Mouse (Mus musculus): ENCODE results near the gene Unc13b. TPM values are rescaled to one million over a fixed set of nuclear protein-coding genes. Genes with fewer than 3 reads are reported as not detected.

The Unc13b gene
- polyA plus RNA-seq, 1 experiment = 2.7 TPM

GRCm38 (mm10) chr4:43217997-43218396 lies 159.2 kb downstream of the Unc13b start:
- Histone ChIP-seq H3K4me1 (replicated peaks; ENCODE audit: control insufficient read depth, insufficient read depth, low read length) (no peaks in the 10 kb centered on the region), H3K27ac (ENCODE audit: control insufficient read depth, insufficient read depth, low read length) (no peak overlapping the region), H3K27me3 (ENCODE audit: control insufficient read depth, insufficient read depth, low read length) (no peaks in the 10 kb centered on the region), H3K36me3 (ENCODE audit: control insufficient read depth, insufficient read depth, low read length) (no peaks in the 10 kb centered on the region), H3K4me3 (ENCODE audit: control insufficient read depth, insufficient read depth, low read length) (no peak overlapping the region)
- WGBS = 88% methylated on average over 1 of the region's 1 CpGs
- DNase-seq = no peak
- TF ChIP-seq CTCF (IDR thresholded peaks at IDR 0.05; ENCODE audit: borderline replicate concordance, control insufficient read depth, extremely low read depth, insufficient read depth, low read length, poor library complexity) (no peak), POLR2A (IDR thresholded peaks at IDR 0.05; ENCODE audit: control insufficient read depth, extremely low read depth, insufficient read depth, low read length, poor library complexity) (no peak)

- H3K4me1 ChIP-seq (replicated peaks; ENCODE audit: control insufficient read depth, insufficient read depth, low read length) = no peaks in the 10 kb centered on the region
- WGBS = 79% methylated on average over 3 of the region's 3 CpGs
- H3K27me3 ChIP-seq (ENCODE audit: control insufficient read depth, insufficient read depth, low read length) = no peaks in the 10 kb centered on the region
- H3K36me3 ChIP-seq (ENCODE audit: control insufficient read depth, insufficient read depth, low read length) = no peaks in the 10 kb centered on the region
- H3K27ac ChIP-seq (ENCODE audit: control insufficient read depth, insufficient read depth, low read length) = no peak overlapping the region
- no peak for TF ChIP-seq POLR2A (IDR thresholded peaks at IDR 0.05; ENCODE audit: control insufficient read depth, extremely low read depth, insufficient read depth, low read length, poor library complexity)
- no peak for TF ChIP-seq CTCF (IDR thresholded peaks at IDR 0.05; ENCODE audit: borderline replicate concordance, control insufficient read depth, extremely low read depth, insufficient read depth, low read length, poor library complexity)
- DNase-seq = no peak
- H3K4me3 ChIP-seq (ENCODE audit: control insufficient read depth, insufficient read depth, low read length) = no peak overlapping the region
Observed at GRCm38 (mm10) chr4:43231821-43232220, 173.1 kb downstream of the Unc13b start.

DNA sequence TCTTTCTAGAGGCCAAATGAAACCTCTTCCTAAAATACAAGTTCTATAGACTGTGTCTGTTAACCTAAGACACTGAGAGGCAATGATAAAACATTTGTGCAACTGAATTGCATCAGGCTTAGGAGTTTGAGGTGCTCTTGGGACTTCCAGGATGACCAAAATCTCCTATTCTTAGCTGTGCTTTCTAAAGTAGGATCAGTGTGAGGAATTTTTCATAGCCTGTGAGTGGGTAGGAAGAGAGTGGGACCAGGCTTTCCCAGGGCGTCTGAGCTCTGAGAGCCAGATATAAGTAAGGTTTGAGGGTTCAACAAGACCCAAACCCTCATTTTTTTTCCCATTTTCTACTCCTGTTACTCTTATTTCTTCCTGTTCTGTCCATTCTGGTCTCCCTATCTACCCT lies 174.2 kb downstream of the Unc13b start:
- 88% methylated on average over 1 of the region's 1 CpGs for WGBS
- DNase-seq = no peak

DNA sequence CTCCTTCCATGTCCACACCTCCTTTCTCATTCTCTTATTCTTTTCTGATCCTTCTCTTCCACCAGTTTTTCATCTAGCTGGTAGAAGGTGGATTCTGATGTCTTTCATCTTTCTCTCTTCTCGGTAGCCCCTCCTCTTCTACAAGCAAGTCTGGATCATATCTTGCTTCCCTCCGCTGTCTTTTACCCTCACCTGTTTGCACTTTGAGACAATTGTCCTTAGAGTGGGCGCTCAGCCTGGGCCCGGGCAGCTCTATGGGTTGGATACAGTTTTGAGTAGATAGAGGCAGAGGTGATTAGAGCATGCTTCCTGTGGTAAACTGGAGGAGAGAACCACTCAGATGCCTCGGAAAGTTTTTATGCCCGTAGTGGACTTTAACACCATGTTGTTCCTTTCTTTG lies 174.7 kb downstream of the Unc13b start:
- no peaks in the 10 kb centered on the region for H3K27me3 ChIP-seq (ENCODE audit: control insufficient read depth, insufficient read depth, low read length)
- TF ChIP-seq CTCF (IDR thresholded peaks at IDR 0.05; ENCODE audit: borderline replicate concordance, control insufficient read depth, extremely low read depth, insufficient read depth, low read length, poor library complexity) (no peak), POLR2A (IDR thresholded peaks at IDR 0.05; ENCODE audit: control insufficient read depth, extremely low read depth, insufficient read depth, low read length, poor library complexity) (no peak)
- no peaks in the 10 kb centered on the region for H3K36me3 ChIP-seq (ENCODE audit: control insufficient read depth, insufficient read depth, low read length)
- H3K27ac ChIP-seq (ENCODE audit: control insufficient read depth, insufficient read depth, low read length) = no peak overlapping the region
- H3K4me3 ChIP-seq (ENCODE audit: control insufficient read depth, insufficient read depth, low read length) = no peak overlapping the region
- WGBS = 93% methylated on average over 6 of the region's 6 CpGs
- no peaks in the 10 kb centered on the region for H3K4me1 ChIP-seq (replicated peaks; ENCODE audit: control insufficient read depth, insufficient read depth, low read length)
- DNase-seq = no peak

More for the DNA sequence above, 174.2 kb downstream of the Unc13b start:
- H3K27ac ChIP-seq (ENCODE audit: control insufficient read depth, insufficient read depth, low read length) = no peak overlapping the region
- H3K4me3 ChIP-seq (ENCODE audit: control insufficient read depth, insufficient read depth, low read length) = no peak overlapping the region
- no peaks in the 10 kb centered on the region for H3K36me3 ChIP-seq (ENCODE audit: control insufficient read depth, insufficient read depth, low read length)
- H3K27me3 ChIP-seq (ENCODE audit: control insufficient read depth, insufficient read depth, low read length) = no peaks in the 10 kb centered on the region
- H3K4me1 ChIP-seq (replicated peaks; ENCODE audit: control insufficient read depth, insufficient read depth, low read length) = no peaks in the 10 kb centered on the region
- TF ChIP-seq CTCF (IDR thresholded peaks at IDR 0.05; ENCODE audit: borderline replicate concordance, control insufficient read depth, extremely low read depth, insufficient read depth, low read length, poor library complexity) (no peak), POLR2A (IDR thresholded peaks at IDR 0.05; ENCODE audit: control insufficient read depth, extremely low read depth, insufficient read depth, low read length, poor library complexity) (no peak)

DNA sequence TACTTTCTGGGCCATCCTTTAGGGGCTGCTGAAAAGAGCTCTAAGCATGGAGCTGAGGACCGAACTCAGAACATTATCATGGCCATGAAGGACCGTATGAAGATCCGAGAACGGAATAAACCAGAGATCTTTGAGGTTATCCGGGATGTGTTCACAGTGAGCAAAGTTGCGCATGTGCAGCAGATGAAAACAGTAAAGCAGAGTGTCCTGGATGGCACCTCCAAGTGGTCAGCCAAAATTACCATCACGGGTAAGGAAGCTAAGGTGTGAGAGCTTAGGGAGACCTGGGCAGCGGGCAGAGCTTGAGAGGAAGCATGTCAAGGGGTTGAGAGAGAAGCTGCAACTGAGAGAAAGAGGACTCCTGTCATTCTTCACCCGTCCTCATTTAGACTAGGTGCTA lies 178.1 kb downstream of the Unc13b start:
- Histone ChIP-seq H3K27ac (ENCODE audit: control insufficient read depth, insufficient read depth, low read length) (no peak overlapping the region), H3K4me1 (replicated peaks; ENCODE audit: control insufficient read depth, insufficient read depth, low read length) (no peaks in the 10 kb centered on the region), H3K27me3 (ENCODE audit: control insufficient read depth, insufficient read depth, low read length) (no peaks in the 10 kb centered on the region), H3K36me3 (ENCODE audit: control insufficient read depth, insufficient read depth, low read length) (no peaks in the 10 kb centered on the region), H3K4me3 (ENCODE audit: control insufficient read depth, insufficient read depth, low read length) (no peak overlapping the region)
- no peak for TF ChIP-seq CTCF (IDR thresholded peaks at IDR 0.05; ENCODE audit: borderline replicate concordance, control insufficient read depth, extremely low read depth, insufficient read depth, low read length, poor library complexity)
- no peak for TF ChIP-seq POLR2A (IDR thresholded peaks at IDR 0.05; ENCODE audit: control insufficient read depth, extremely low read depth, insufficient read depth, low read length, poor library complexity)
- no peak for DNase-seq
- 95% methylated on average over 9 of the region's 9 CpGs for WGBS

DNA sequence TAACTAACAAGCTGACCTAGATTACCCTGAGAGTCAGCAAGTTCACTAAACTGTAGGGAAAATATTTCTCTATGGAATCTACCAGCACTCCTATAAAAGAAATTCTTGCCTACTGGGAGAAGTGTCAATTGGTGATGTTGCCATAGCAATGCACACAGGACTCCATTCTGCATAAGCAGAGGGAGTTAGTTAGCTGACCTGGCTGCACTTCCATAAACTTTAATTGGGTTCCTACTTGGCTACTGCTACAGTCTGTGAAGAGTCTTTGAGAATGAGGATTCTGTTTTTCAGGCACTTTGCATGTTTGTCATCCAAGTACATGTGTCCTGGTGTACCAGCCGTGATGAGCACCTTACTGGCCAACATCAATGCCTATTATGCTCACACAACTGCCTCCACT lies 182.0 kb downstream of the Unc13b start:
- H3K27me3 ChIP-seq (ENCODE audit: control insufficient read depth, insufficient read depth, low read length) = no peaks in the 10 kb centered on the region
- 98% methylated on average over 1 of the region's 1 CpGs for WGBS
- no peak overlapping the region for H3K4me3 ChIP-seq (ENCODE audit: control insufficient read depth, insufficient read depth, low read length)
- DNase-seq = no peak
- H3K36me3 ChIP-seq (ENCODE audit: control insufficient read depth, insufficient read depth, low read length) = no peaks in the 10 kb centered on the region
- H3K4me1 ChIP-seq (replicated peaks; ENCODE audit: control insufficient read depth, insufficient read depth, low read length) = no peaks in the 10 kb centered on the region
- TF ChIP-seq POLR2A (IDR thresholded peaks at IDR 0.05; ENCODE audit: control insufficient read depth, extremely low read depth, insufficient read depth, low read length, poor library complexity) (no peak), CTCF (IDR thresholded peaks at IDR 0.05; ENCODE audit: borderline replicate concordance, control insufficient read depth, extremely low read depth, insufficient read depth, low read length, poor library complexity) (no peak)
- H3K27ac ChIP-seq (ENCODE audit: control insufficient read depth, insufficient read depth, low read length) = no peak overlapping the region

DNA sequence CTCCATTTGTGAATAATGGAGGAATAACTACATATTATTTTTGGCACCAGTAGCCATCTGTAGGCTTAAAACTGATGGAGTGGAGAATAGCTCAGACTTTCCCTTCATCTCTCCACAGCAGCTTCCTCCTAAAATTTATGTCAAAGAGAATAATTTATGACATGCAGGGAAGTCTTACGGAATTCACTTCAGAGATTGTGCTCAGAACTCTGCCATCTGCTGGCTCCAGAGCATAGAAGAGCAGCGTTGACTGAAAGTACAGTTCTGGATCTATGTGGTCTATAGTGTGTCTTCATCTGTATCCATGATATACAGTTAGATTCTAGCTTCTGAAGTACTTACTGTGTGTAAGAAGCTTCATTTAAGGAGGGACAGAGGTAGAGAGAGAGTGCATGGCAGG lies 185.3 kb downstream of the Unc13b start:
- Histone ChIP-seq H3K4me1 (replicated peaks; ENCODE audit: control insufficient read depth, insufficient read depth, low read length) (no peaks in the 10 kb centered on the region), H3K27me3 (ENCODE audit: control insufficient read depth, insufficient read depth, low read length) (no peaks in the 10 kb centered on the region), H3K4me3 (ENCODE audit: control insufficient read depth, insufficient read depth, low read length) (no peak overlapping the region), H3K27ac (ENCODE audit: control insufficient read depth, insufficient read depth, low read length) (no peak overlapping the region), H3K36me3 (ENCODE audit: control insufficient read depth, insufficient read depth, low read length) (no peaks in the 10 kb centered on the region)
- TF ChIP-seq CTCF (IDR thresholded peaks at IDR 0.05; ENCODE audit: borderline replicate concordance, control insufficient read depth, extremely low read depth, insufficient read depth, low read length, poor library complexity) (no peak), POLR2A (IDR thresholded peaks at IDR 0.05; ENCODE audit: control insufficient read depth, extremely low read depth, insufficient read depth, low read length, poor library complexity) (no peak)
- DNase-seq = no peak
- 28% methylated on average over 2 of the region's 2 CpGs for WGBS
